Mouse (Mus musculus): Measurements from ENCODE around the gene Papln. TPM values are rescaled to one million over a fixed set of nuclear protein-coding genes. Genes with fewer than 3 reads are reported as not detected.

Papln gene
- total RNA-seq, 1 experiment, result 0.62 TPM

DNA sequence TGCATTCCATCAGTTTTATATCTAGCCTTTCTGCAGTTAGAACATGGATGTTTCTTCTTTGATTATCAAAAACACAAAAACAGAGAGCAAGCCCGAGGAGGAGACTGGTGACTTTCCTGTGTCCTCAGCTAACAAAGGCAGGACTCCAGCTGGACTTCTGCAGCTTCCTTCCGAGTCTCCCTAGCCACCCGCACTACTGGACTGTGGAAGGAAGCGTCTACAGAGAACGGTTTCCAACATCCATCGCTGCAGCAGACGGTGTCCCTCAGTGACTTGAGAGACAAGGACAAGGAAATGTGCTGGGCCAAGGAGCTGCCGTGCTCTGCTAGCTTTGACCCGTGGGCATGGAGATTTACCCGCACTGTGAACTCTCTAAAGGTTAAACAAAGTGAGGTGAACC, 29.4 kb upstream of the Papln start:
- Histone ChIP-seq H3K36me3 (ENCODE audit: control insufficient read depth, insufficient read depth, low read length, poor library complexity, severe bottlenecking) (peaks cover 29% of the 10 kb centered on the region), H3K4me3 (ENCODE audit: insufficient read depth in 1 of 2, low read depth in 1 of 2, low read length in 2 of 2, poor library complexity in 1 of 2, severe bottlenecking in 1 of 2) (no peak overlapping the region), H3K9me3 (ENCODE audit: control insufficient read depth, insufficient read depth, low read depth, low read length) (no peaks in the 10 kb centered on the region), H3K4me1 (ENCODE audit: control insufficient read depth in 2 of 2, insufficient read depth in 2 of 2, low read length in 2 of 2, poor library complexity in 1 of 2) (peaks cover 0 to 2% of the 10 kb centered on the region in 2 experiments; a peak in 1 of 4 replicates), H3K9ac (ENCODE audit: insufficient read depth, low read depth, low read length, poor library complexity, severe bottlenecking) (no peak overlapping the region), H3K27ac (ENCODE audit: insufficient read depth, low read depth, low read length, poor library complexity, severe bottlenecking) (no peak overlapping the region)
- in situ Hi-C loops (cut with MboI; ENCODE audit: low sequenced_read_pairs in 2 of 2, unreplicated experiment in 2 of 2), result no loop called here
- DNase-seq (ENCODE audit: low read depth, low spot score), result no peak
- TF ChIP-seq ZC3H11A (IDR thresholded peaks at IDR 0.05; ENCODE audit: borderline replicate concordance, low read depth, low read length), result no peak
- TF ChIP-seq HCFC1 (IDR thresholded peaks at IDR 0.05; ENCODE audit: borderline replicate concordance, insufficient read depth, low read length), result no peak
- no peak for TF ChIP-seq ZNF384 (IDR thresholded peaks at IDR 0.05; ENCODE audit: low read depth, low read length)
- no peak for TF ChIP-seq MAFK (IDR thresholded peaks at IDR 0.05; ENCODE audit: insufficient read depth, low read depth, low read length)
- no peak for TF ChIP-seq CHD2 (IDR thresholded peaks at IDR 0.05; ENCODE audit: low read depth, low read length)

DNA sequence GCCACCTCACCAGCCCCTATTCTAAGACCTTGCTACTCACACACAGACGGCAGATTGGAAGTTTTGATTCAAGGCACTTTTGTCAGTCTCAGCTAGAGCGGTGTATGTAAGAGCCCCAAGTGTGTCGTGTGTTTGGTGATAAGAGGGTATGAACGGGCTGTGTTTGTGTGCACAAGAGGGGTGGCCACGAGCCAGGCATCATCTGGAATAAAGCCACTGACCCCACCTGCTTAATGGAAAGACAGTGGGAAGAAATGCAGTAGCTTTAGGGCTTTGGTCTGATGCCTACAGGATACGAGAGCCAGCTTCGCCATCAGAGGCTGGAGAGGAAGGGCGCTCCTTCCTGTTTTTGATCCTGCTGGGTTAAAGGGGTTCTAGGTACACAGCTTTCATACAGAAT, 27.2 kb upstream of the Papln start:
- no peak for DNase-seq (ENCODE audit: low read depth, low spot score)
- in situ Hi-C loops (cut with MboI; ENCODE audit: low sequenced_read_pairs in 2 of 2, unreplicated experiment in 2 of 2), result no loop called here
- peaks cover 14% of the 10 kb centered on the region for H3K36me3 ChIP-seq (ENCODE audit: control insufficient read depth, insufficient read depth, low read length, poor library complexity, severe bottlenecking)

DNA sequence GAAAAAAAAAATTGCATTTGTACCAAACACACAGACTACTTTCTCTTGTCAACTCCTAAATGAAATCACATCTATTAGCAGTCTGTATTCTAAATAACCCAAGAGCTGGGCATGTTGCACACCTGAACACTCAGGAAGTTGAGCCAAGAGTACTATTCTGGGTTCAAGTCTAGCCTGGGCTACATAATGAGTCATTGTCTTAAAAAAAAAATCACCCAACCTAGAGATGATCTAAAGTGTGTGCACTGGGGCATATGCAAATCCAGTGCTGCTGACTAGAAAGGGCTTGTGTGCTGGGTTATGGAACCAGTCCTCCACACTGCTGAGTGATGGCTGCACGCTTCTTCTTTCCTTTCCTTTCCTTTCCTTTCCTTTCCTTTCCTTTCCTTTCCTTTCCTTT, 24.8 kb upstream of the Papln start:
- Histone ChIP-seq H3K9ac (ENCODE audit: insufficient read depth, low read depth, low read length, poor library complexity, severe bottlenecking) (no peak overlapping the region), H3K27ac (ENCODE audit: insufficient read depth, low read depth, low read length, poor library complexity, severe bottlenecking) (no peak overlapping the region), H3K4me1 (ENCODE audit: control insufficient read depth in 2 of 2, insufficient read depth in 2 of 2, low read length in 2 of 2, poor library complexity in 1 of 2) (peaks cover 0 to 2% of the 10 kb centered on the region in 2 experiments; a peak in 1 of 4 replicates), H3K9me3 (ENCODE audit: control insufficient read depth, insufficient read depth, low read depth, low read length) (no peaks in the 10 kb centered on the region), H3K36me3 (ENCODE audit: control insufficient read depth, insufficient read depth, low read length, poor library complexity, severe bottlenecking) (peaks cover 6% of the 10 kb centered on the region), H3K4me3 (ENCODE audit: insufficient read depth in 1 of 2, low read depth in 1 of 2, low read length in 2 of 2, poor library complexity in 1 of 2, severe bottlenecking in 1 of 2) (no peak overlapping the region)
- in situ Hi-C loops (cut with MboI; ENCODE audit: low sequenced_read_pairs in 2 of 2, unreplicated experiment in 2 of 2), result no loop called here
- DNase-seq (ENCODE audit: low read depth, low spot score), result no peak
- no peak for TF ChIP-seq ZC3H11A (IDR thresholded peaks at IDR 0.05; ENCODE audit: borderline replicate concordance, low read depth, low read length)
- TF ChIP-seq CHD2 (IDR thresholded peaks at IDR 0.05; ENCODE audit: low read depth, low read length), result no peak
- TF ChIP-seq HCFC1 (IDR thresholded peaks at IDR 0.05; ENCODE audit: borderline replicate concordance, insufficient read depth, low read length), result no peak
- no peak for TF ChIP-seq ZNF384 (IDR thresholded peaks at IDR 0.05; ENCODE audit: low read depth, low read length)
- no peak for TF ChIP-seq MAFK (IDR thresholded peaks at IDR 0.05; ENCODE audit: insufficient read depth, low read depth, low read length)

More for the DNA sequence above, 27.2 kb upstream of the Papln start:
- Histone ChIP-seq H3K4me3 (ENCODE audit: insufficient read depth in 1 of 2, low read depth in 1 of 2, low read length in 2 of 2, poor library complexity in 1 of 2, severe bottlenecking in 1 of 2) (no peak overlapping the region), H3K27ac (ENCODE audit: insufficient read depth, low read depth, low read length, poor library complexity, severe bottlenecking) (no peak overlapping the region), H3K9ac (ENCODE audit: insufficient read depth, low read depth, low read length, poor library complexity, severe bottlenecking) (no peak overlapping the region), H3K9me3 (ENCODE audit: control insufficient read depth, insufficient read depth, low read depth, low read length) (no peaks in the 10 kb centered on the region), H3K4me1 (ENCODE audit: control insufficient read depth in 2 of 2, insufficient read depth in 2 of 2, low read length in 2 of 2, poor library complexity in 1 of 2) (peaks cover 0 to 2% of the 10 kb centered on the region in 2 experiments; a peak in 1 of 4 replicates)
- TF ChIP-seq HCFC1 (IDR thresholded peaks at IDR 0.05; ENCODE audit: borderline replicate concordance, insufficient read depth, low read length) (no peak), ZNF384 (IDR thresholded peaks at IDR 0.05; ENCODE audit: low read depth, low read length) (no peak), ZC3H11A (IDR thresholded peaks at IDR 0.05; ENCODE audit: borderline replicate concordance, low read depth, low read length) (no peak), MAFK (IDR thresholded peaks at IDR 0.05; ENCODE audit: insufficient read depth, low read depth, low read length) (no peak), CHD2 (IDR thresholded peaks at IDR 0.05; ENCODE audit: low read depth, low read length) (no peak)

DNA sequence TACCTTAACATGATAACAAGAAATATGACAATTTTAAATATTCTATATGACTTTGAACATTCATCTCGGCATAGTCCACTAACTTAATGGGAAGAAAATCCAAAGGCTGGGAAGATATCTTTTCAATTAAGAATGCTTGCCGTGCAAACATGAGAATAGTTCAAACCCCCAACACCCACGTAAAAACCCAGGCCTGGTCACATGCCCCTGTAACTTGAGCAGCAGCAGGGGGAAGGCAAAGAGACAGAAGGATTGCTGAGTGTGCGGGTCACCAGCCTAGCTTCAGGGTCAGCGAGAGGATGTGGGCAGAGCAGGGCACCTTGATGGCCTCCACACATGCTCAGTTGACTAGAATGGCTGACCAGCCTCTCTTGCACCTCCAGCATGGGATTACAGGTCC, 21.7 kb upstream of the Papln start:
- TF ChIP-seq HCFC1 (IDR thresholded peaks at IDR 0.05; ENCODE audit: borderline replicate concordance, insufficient read depth, low read length) (no peak), ZC3H11A (IDR thresholded peaks at IDR 0.05; ENCODE audit: borderline replicate concordance, low read depth, low read length) (no peak), CHD2 (IDR thresholded peaks at IDR 0.05; ENCODE audit: low read depth, low read length) (no peak), MAFK (IDR thresholded peaks at IDR 0.05; ENCODE audit: insufficient read depth, low read depth, low read length) (no peak), ZNF384 (IDR thresholded peaks at IDR 0.05; ENCODE audit: low read depth, low read length) (no peak)
- Histone ChIP-seq H3K27ac (ENCODE audit: insufficient read depth, low read depth, low read length, poor library complexity, severe bottlenecking) (no peak overlapping the region), H3K36me3 (ENCODE audit: control insufficient read depth, insufficient read depth, low read length, poor library complexity, severe bottlenecking) (no peaks in the 10 kb centered on the region), H3K4me3 (ENCODE audit: insufficient read depth in 1 of 2, low read depth in 1 of 2, low read length in 2 of 2, poor library complexity in 1 of 2, severe bottlenecking in 1 of 2) (no peak overlapping the region), H3K4me1 (ENCODE audit: control insufficient read depth in 2 of 2, insufficient read depth in 2 of 2, low read length in 2 of 2, poor library complexity in 1 of 2) (no peaks in the 10 kb centered on the region; a peak in 1 of 4 replicates), H3K9me3 (ENCODE audit: control insufficient read depth, insufficient read depth, low read depth, low read length) (no peaks in the 10 kb centered on the region), H3K9ac (ENCODE audit: insufficient read depth, low read depth, low read length, poor library complexity, severe bottlenecking) (no peak overlapping the region)
- DNase-seq (ENCODE audit: low read depth, low spot score), result no peak
- in situ Hi-C loops (cut with MboI; ENCODE audit: low sequenced_read_pairs in 2 of 2, unreplicated experiment in 2 of 2), result no loop called here

DNA sequence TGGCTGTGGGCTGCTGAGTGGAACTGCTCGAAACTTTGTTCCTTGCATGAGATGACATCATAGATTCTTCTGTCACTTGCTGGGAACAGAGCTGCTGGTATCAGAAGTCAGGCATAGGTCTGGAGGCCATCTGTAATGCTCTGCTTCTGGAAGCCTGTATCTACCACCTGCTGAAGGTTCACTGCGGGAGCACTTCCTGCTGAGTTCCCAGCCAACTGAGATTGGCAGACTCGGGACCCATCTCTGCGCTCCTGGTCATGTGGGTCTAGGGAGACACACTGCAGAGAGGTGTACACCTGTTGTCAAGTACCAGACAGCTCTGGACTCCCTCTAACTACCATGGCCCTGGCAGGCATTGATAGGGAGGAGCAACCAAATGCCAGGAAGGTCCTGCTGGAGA, 20.6 kb upstream of the Papln start:
- no peaks in the 10 kb centered on the region for H3K36me3 ChIP-seq (ENCODE audit: control insufficient read depth, insufficient read depth, low read length, poor library complexity, severe bottlenecking)
- TF ChIP-seq HCFC1 (IDR thresholded peaks at IDR 0.05; ENCODE audit: borderline replicate concordance, insufficient read depth, low read length) (no peak), ZC3H11A (IDR thresholded peaks at IDR 0.05; ENCODE audit: borderline replicate concordance, low read depth, low read length) (no peak), CHD2 (IDR thresholded peaks at IDR 0.05; ENCODE audit: low read depth, low read length) (no peak), ZNF384 (IDR thresholded peaks at IDR 0.05; ENCODE audit: low read depth, low read length) (no peak), MAFK (IDR thresholded peaks at IDR 0.05; ENCODE audit: insufficient read depth, low read depth, low read length) (no peak)
- H3K27ac ChIP-seq (ENCODE audit: insufficient read depth, low read depth, low read length, poor library complexity, severe bottlenecking), result no peak overlapping the region
- no peak overlapping the region for H3K4me3 ChIP-seq (ENCODE audit: insufficient read depth in 1 of 2, low read depth in 1 of 2, low read length in 2 of 2, poor library complexity in 1 of 2, severe bottlenecking in 1 of 2)
- no peaks in the 10 kb centered on the region for H3K4me1 ChIP-seq (ENCODE audit: control insufficient read depth in 2 of 2, insufficient read depth in 2 of 2, low read length in 2 of 2, poor library complexity in 1 of 2)
- no peaks in the 10 kb centered on the region for H3K9me3 ChIP-seq (ENCODE audit: control insufficient read depth, insufficient read depth, low read depth, low read length)
- no peak overlapping the region for H3K9ac ChIP-seq (ENCODE audit: insufficient read depth, low read depth, low read length, poor library complexity, severe bottlenecking)
- in situ Hi-C loops (cut with MboI; ENCODE audit: low sequenced_read_pairs in 2 of 2, unreplicated experiment in 2 of 2), result no loop called here
- no peak for DNase-seq (ENCODE audit: low read depth, low spot score)

Measured in ES-E14 (cell line).